Mouse (Mus musculus) cerebellum, adult 2 months (tissue): ENCODE data around the gene Gm10226.
"Not testable (repeated sequence)": the region's sequence is repeated elsewhere in the genome, so short reads cannot be mapped to it uniquely, and the experiment has no call there.

Source experiments
- CTCF ChIP-seq: fragments of 200-500 bp; IDR thresholded peaks from 2 replicates; pipeline ENCODE4 v1.5.1; 2011; ENCODE audit warnings: low read depth, mild to moderate bottlenecking, control low read depth, low read length, moderate library complexity, borderline replicate concordance; ENCODE audit not compliant: insufficient read depth
- POLR2A ChIP-seq: fragments of 200-500 bp; IDR thresholded peaks from 2 replicates; pipeline ENCODE4 v1.6.1; 2011; ENCODE audit warnings: low read length, control low read depth, borderline replicate concordance; ENCODE audit not compliant: insufficient read depth

GRCm38 (mm10) chr17:21650364-21650907 lies 41.2 kb upstream of the Gm10226 start, which contains the start of gene Zfp983:
- not testable (repeated sequence) for TF ChIP-seq CTCF, POLR2A
